Mouse (Mus musculus): Measurements from ENCODE around the gene Primpol. TPM values are rescaled to one million over a fixed set of nuclear protein-coding genes. Genes with fewer than 3 reads are reported as not detected.

The Primpol gene
- polyA plus RNA-seq, 2 experiments, result 10.1 to 16.8 TPM

DNA sequence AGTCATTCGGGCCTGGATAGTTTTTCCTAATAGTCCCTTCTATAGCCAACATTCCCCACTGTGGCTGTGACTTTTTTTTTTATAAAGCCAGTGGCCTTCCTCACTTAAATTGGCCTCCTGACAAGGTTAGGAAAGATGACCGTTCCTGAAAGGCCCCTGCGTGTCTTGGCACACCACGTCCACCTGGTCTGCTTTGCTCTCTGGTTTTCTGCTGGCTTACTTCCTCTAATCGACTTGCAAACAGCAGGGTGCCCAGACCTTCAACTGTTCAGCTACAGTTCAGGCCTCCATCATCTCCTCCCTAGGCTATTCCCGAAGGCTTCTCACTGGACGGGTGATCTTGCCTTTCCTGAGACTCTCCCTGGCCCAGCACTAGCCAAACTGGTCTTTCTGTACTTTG lies 10.9 kb upstream of the Primpol start:
- no peak for DNase-seq (ENCODE audit: low spot score)
- Histone ChIP-seq H3K9ac (ENCODE audit: low read depth, low read length, severe bottlenecking) (no peak overlapping the region), H3K4me2 (replicated peaks; ENCODE audit: low read depth, low read length, severe bottlenecking) (no peak overlapping the region), H3K36me3 (ENCODE audit: control insufficient read depth, insufficient read depth, low read length) (peaks cover 19% of the 10 kb centered on the region), H3K9me3 (ENCODE audit: control insufficient read depth, low read length) (no peaks in the 10 kb centered on the region), H3K4me1 (ENCODE audit: control insufficient read depth, insufficient read depth, low read length) (peaks cover 12% of the 10 kb centered on the region; the same call in 1 of the 2 replicates), H3K27me3 (ENCODE audit: control insufficient read depth, insufficient read depth, low read length) (no peaks in the 10 kb centered on the region), H3K4me3 (replicated peaks; ENCODE audit: low read length) (no peak overlapping the region), H3K27ac (replicated peaks; ENCODE audit: low read depth, low read length) (no peak overlapping the region)
- 53% methylated on average over 7 of the region's 7 CpGs for WGBS
- TF ChIP-seq POLR2A (IDR thresholded peaks at IDR 0.05; ENCODE audit: borderline replicate concordance, extremely low read depth, insufficient read depth, insufficient read length), result no peak
- no peak for ATAC-seq (ENCODE audit: low FRiP score, low read depth)

DNA sequence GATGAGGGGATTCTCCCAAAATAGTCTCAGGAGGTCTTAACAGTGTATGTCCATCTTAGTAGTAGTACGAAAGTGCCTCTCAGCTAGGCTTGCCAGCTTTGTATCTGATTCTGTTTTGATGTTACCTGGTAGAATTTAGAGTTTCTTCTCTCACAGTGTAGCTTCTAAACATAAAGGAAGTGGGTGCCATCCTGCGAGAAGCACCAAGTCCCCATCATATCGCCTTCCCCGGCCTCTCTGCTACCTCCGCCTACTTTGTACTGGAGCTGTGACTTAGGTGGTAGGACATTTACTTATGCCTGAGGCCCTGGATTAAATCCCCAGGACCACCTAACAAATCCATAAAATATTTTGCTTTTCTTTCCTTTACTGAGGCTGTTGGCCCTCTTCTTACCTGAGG lies 9.6 kb upstream of the Primpol start:
- peaks cover 13% of the 10 kb centered on the region for H3K36me3 ChIP-seq (ENCODE audit: control insufficient read depth, insufficient read depth, low read length)
- 92% methylated on average over 5 of the region's 5 CpGs for WGBS

DNA sequence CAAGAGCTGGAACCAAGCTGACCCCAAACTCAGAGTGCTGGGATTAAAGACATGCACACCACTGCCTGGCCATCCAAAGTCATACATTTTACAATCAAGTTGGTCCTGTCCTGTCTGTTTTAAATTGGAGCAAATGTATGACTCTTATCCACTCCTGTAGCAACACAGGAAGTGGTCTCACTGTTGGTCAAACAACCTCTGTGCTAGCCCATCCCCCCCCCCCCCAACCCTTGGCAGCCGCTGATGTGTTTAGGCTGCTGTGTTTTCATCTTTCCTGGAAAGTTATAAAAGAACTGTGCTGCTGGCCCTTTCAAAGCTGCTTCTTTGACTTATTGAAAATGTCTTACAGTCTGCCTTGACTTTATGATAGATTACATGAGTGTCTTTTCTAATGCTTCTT lies 8.2 kb upstream of the Primpol start:
- H3K27me3 ChIP-seq (ENCODE audit: control insufficient read depth, insufficient read depth, low read length), result no peaks in the 10 kb centered on the region
- no peak for TF ChIP-seq POLR2A (IDR thresholded peaks at IDR 0.05; ENCODE audit: borderline replicate concordance, extremely low read depth, insufficient read depth, insufficient read length)

More for the DNA sequence above, 9.6 kb upstream of the Primpol start:
- no peaks in the 10 kb centered on the region for H3K9me3 ChIP-seq (ENCODE audit: control insufficient read depth, low read length)
- no peak for ATAC-seq (ENCODE audit: low FRiP score, low read depth)
- no peak for TF ChIP-seq POLR2A (IDR thresholded peaks at IDR 0.05; ENCODE audit: borderline replicate concordance, extremely low read depth, insufficient read depth, insufficient read length)
- H3K4me3 ChIP-seq (replicated peaks; ENCODE audit: low read length), result no peak overlapping the region
- H3K27me3 ChIP-seq (ENCODE audit: control insufficient read depth, insufficient read depth, low read length), result no peaks in the 10 kb centered on the region
- peaks cover 12% of the 10 kb centered on the region; the same call in 1 of the 2 replicates for H3K4me1 ChIP-seq (ENCODE audit: control insufficient read depth, insufficient read depth, low read length)
- no peak overlapping the region for H3K9ac ChIP-seq (ENCODE audit: low read depth, low read length, severe bottlenecking)
- no peak for DNase-seq (ENCODE audit: low spot score)
- H3K27ac ChIP-seq (replicated peaks; ENCODE audit: low read depth, low read length), result no peak overlapping the region
- H3K4me2 ChIP-seq (replicated peaks; ENCODE audit: low read depth, low read length, severe bottlenecking), result no peak overlapping the region

DNA sequence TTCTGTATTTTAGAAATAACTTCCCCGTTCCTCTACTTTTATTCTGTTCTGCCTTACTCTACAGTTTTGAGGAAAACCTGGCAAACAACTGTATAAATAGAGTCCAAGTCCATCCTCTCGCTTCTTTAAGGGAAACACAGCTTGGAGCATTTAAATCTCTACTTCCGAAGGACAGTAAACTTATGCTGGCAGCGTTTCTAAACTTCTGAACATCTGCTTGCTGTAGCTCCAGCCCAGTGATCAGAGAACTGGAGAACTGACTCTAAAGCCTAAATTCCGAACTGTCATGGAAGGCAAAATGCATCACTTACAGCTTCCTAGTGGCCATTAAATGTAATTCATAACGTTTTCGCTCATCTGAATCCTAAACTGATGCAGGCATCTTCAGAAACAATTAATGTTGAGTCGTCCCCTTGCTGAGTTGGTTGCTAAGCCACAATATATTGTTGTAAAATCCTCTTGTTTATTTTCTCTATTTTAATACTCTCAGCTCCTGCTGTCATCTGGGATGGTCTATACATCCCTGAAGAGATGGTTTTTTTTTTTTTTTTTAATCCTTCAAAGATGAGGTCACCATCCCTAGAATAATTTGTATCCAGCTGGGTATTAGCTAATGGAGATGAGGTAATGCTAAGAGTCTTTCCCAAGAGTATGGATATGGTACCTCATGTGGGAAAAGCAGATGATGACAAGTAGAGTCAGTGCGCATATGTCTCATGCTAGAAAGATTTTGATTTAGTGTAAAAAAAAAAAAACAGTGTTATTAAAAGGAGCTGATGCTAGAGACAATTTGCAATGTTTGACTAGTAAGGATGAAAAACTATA lies 5.6 kb upstream of the Primpol start:
- peak; percentile 47 for DNase-seq (ENCODE audit: low spot score)
- H3K4me3 ChIP-seq (replicated peaks; ENCODE audit: low read length), result no peak overlapping the region
- H3K27ac ChIP-seq (replicated peaks; ENCODE audit: low read depth, low read length), result no peak overlapping the region
- H3K9me3 ChIP-seq (ENCODE audit: control insufficient read depth, low read length), result no peaks in the 10 kb centered on the region
- 76% methylated on average over 9 of the region's 9 CpGs for whole genome bisulfite sequencing
- TF ChIP-seq POLR2A (IDR thresholded peaks at IDR 0.05; ENCODE audit: borderline replicate concordance, extremely low read depth, insufficient read depth, insufficient read length), result no peak
- no peak for ATAC-seq (ENCODE audit: low FRiP score, low read depth)
- H3K4me1 ChIP-seq (ENCODE audit: control insufficient read depth, insufficient read depth, low read length), result peaks cover 23% of the 10 kb centered on the region
- no peaks in the 10 kb centered on the region for H3K36me3 ChIP-seq (ENCODE audit: control insufficient read depth, insufficient read depth, low read length)
- no peak overlapping the region for H3K9ac ChIP-seq (ENCODE audit: low read depth, low read length, severe bottlenecking)
- no peak overlapping the region for H3K4me2 ChIP-seq (replicated peaks; ENCODE audit: low read depth, low read length, severe bottlenecking)
- H3K27me3 ChIP-seq (ENCODE audit: control insufficient read depth, insufficient read depth, low read length), result no peaks in the 10 kb centered on the region

More for the DNA sequence above, 8.2 kb upstream of the Primpol start:
- Histone ChIP-seq H3K9ac (ENCODE audit: low read depth, low read length, severe bottlenecking) (no peak overlapping the region), H3K4me3 (replicated peaks; ENCODE audit: low read length) (no peak overlapping the region), H3K4me2 (replicated peaks; ENCODE audit: low read depth, low read length, severe bottlenecking) (no peak overlapping the region), H3K4me1 (ENCODE audit: control insufficient read depth, insufficient read depth, low read length) (peaks cover 12% of the 10 kb centered on the region; the same call in 1 of the 2 replicates), H3K9me3 (ENCODE audit: control insufficient read depth, low read length) (no peaks in the 10 kb centered on the region), H3K36me3 (ENCODE audit: control insufficient read depth, insufficient read depth, low read length) (peaks cover 6% of the 10 kb centered on the region; the same call in 1 of the 2 replicates), H3K27ac (replicated peaks; ENCODE audit: low read depth, low read length) (no peak overlapping the region)
- DNase-seq (ENCODE audit: low spot score) (no peak), ATAC-seq (ENCODE audit: low FRiP score, low read depth) (no peak)
- WGBS, result 45% methylated on average over 1 of the region's 1 CpGs

DNA sequence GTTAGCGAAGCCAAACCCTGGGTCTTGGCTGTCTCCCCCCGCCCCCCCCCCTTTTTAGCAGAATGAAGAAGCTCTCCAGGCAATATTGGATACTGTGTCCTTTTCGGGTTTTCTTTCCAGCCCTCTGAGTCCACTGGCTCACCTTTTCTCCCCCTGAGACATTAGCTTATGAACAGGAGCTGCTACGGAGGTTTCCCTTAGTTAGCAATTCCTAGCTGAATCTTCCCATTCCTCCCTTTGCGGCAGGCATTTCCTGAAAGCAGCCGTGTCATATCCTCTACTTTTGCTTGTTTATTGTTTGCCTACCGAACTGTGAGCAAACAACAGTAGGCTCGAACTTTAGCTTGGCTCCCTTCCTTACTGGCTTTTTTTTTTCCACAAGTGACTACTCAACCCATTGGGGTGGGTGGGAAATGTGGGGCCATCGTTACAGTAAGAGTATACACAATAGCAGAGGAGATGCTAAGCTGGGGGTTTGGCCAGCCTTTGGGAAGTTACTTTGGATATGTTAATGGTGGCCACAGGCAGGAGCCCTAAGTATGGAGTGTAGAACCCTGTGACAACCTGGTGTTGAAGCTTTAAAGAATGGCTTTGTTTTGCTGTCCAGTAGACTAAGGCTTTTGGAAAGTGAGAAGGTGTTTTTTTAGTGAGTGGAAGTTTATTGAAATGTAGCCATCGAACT lies 1.8 kb upstream of the Primpol start:
- H3K4me2 ChIP-seq (replicated peaks; ENCODE audit: low read depth, low read length, severe bottlenecking), result peak overlapping the region; percentile 78
- TF ChIP-seq POLR2A (IDR thresholded peaks at IDR 0.05; ENCODE audit: borderline replicate concordance, extremely low read depth, insufficient read depth, insufficient read length), result no peak
- DNase-seq (ENCODE audit: low spot score) (peak; percentile 8), ATAC-seq (ENCODE audit: low FRiP score, low read depth) (no peak)
- WGBS, result 4% methylated on average over 9 of the region's 10 CpGs
- no peak overlapping the region for H3K27ac ChIP-seq (replicated peaks; ENCODE audit: low read depth, low read length)
- peaks cover 15% of the 10 kb centered on the region for H3K4me1 ChIP-seq (ENCODE audit: control insufficient read depth, insufficient read depth, low read length)
- no peaks in the 10 kb centered on the region for H3K9me3 ChIP-seq (ENCODE audit: control insufficient read depth, low read length)
- peak overlapping the region; percentile 83 for H3K4me3 ChIP-seq (replicated peaks; ENCODE audit: low read length)
- no peaks in the 10 kb centered on the region for H3K36me3 ChIP-seq (ENCODE audit: control insufficient read depth, insufficient read depth, low read length)
- no peaks in the 10 kb centered on the region for H3K27me3 ChIP-seq (ENCODE audit: control insufficient read depth, insufficient read depth, low read length)
- H3K9ac ChIP-seq (ENCODE audit: low read depth, low read length, severe bottlenecking), result peak overlapping the region; percentile 90

Measured in limb, embryonic 14.5 days (tissue).